Mouse (Mus musculus): ENCODE measurements around the gene Trabd2b.

GRCm38 (mm10) chr4:114401993-114402731, 4.4 kb upstream of the Trabd2b start:
- TF ChIP-seq EP300 (IDR thresholded peaks at IDR 0.05; ENCODE audit: insufficient read depth, low read depth, low read length) (no peak), CTCF (IDR thresholded peaks at IDR 0.05; ENCODE audit: low read depth, low read length) (no peak), POLR2A (IDR thresholded peaks at IDR 0.05; ENCODE audit: insufficient read depth, low read length) (no peak)

Measured in ES-Bruce4 (cell line).